Mouse (Mus musculus) midbrain, embryonic 14.5 days (tissue): Measurements from ENCODE around the gene Hnrnpa1. TPM values are rescaled to one million over a fixed set of nuclear protein-coding genes. Genes with fewer than 3 reads are reported as not detected.
A peak's percentile ranks its signal among the peaks of the same experiment; 100 is the strongest.
"Not testable (repeated sequence)": the region's sequence is repeated elsewhere in the genome, so short reads cannot be mapped to it uniquely, and the experiment has no call there.

Experiments used
- ATAC-seq: fragments of 200-750 bp; cut with Nextera tagmentation; 2 replicates; pipeline ENCODE4 v1.8.0; 2017; ENCODE audit warnings: moderate number of reproducible peaks, moderate library complexity; ENCODE audit not compliant: low FRiP score, low TSS enrichment
- DNase-seq: peaks from one replicate; pipeline ENCODE4 v3.0.0-alpha.2; 2015
- H3K27ac ChIP-seq: fragments of 300-500 bp; sonication (generic); replicated peaks from 2 replicates; pipeline ENCODE4 v1.5.1; 2014; ENCODE audit warnings: mild to moderate bottlenecking, low read depth, low read length, moderate library complexity
- H3K27me3 ChIP-seq: fragments of 300-500 bp; sonication (generic); 2 replicates; pipeline ENCODE4 v1.6.1; 2014; ENCODE audit warnings: low read length, control low read depth, mixed read lengths; ENCODE audit not compliant: control insufficient read depth, insufficient read depth
- H3K36me3 ChIP-seq: fragments of 300-500 bp; sonication (generic); 2 replicates; pipeline ENCODE4 v1.6.1; 2014; ENCODE audit warnings: low read length, control low read depth; ENCODE audit not compliant: control insufficient read depth, insufficient read depth
- H3K4me1 ChIP-seq: fragments of 300-500 bp; sonication (generic); 2 replicates; pipeline ENCODE4 v1.6.1; 2014; ENCODE audit warnings: mild to moderate bottlenecking, antibody characterized with exemption, low read length, control low read depth; ENCODE audit not compliant: control insufficient read depth, insufficient read depth
- H3K4me2 ChIP-seq: fragments of 300-500 bp; sonication (generic); 2 replicates; pipeline ENCODE4 v1.6.1; 2014; ENCODE audit warnings: mild to moderate bottlenecking, low read length, moderate library complexity
- H3K4me3 ChIP-seq: fragments of 300-500 bp; sonication (generic); replicated peaks from 2 replicates; pipeline ENCODE4 v1.5.1; 2014; ENCODE audit warnings: low read depth, low read length
- H3K9ac ChIP-seq: fragments of 300-500 bp; sonication (generic); replicated peaks from 2 replicates; pipeline ENCODE4 v1.6.1; 2014; ENCODE audit warnings: mild to moderate bottlenecking, low read length, moderate library complexity
- H3K9me3 ChIP-seq: fragments of 300-500 bp; sonication (generic); 2 replicates; pipeline ENCODE4 v1.6.1; 2016; ENCODE audit warnings: low read length, control low read depth, mixed read lengths; ENCODE audit not compliant: control insufficient read depth
- WGBS: fragments of 180-500 bp; shearing (Covaris S2); extraction: QIAGEN DNeasy Blood & Tissue Kit; methylation state at CpG from one replicate; pipeline ENCODE4 v1.1.7; 2014; 5-methylcytosine and 5-hydroxymethylcytosine counted together
- polyA plus RNA-seq: library from polyadenylated mRNA; unstranded; fragments of >200 nt; fragmentation: Nextera tagmentation; extraction: Ambion mirVana; gene quantifications from 2 replicates; pipeline ENCODE4 v1.2.1, GENCODE M21; 2014

Gene Hnrnpa1
- polyA plus RNA-seq, 1 experiment from 2014 or later, result 768 TPM

DNA sequence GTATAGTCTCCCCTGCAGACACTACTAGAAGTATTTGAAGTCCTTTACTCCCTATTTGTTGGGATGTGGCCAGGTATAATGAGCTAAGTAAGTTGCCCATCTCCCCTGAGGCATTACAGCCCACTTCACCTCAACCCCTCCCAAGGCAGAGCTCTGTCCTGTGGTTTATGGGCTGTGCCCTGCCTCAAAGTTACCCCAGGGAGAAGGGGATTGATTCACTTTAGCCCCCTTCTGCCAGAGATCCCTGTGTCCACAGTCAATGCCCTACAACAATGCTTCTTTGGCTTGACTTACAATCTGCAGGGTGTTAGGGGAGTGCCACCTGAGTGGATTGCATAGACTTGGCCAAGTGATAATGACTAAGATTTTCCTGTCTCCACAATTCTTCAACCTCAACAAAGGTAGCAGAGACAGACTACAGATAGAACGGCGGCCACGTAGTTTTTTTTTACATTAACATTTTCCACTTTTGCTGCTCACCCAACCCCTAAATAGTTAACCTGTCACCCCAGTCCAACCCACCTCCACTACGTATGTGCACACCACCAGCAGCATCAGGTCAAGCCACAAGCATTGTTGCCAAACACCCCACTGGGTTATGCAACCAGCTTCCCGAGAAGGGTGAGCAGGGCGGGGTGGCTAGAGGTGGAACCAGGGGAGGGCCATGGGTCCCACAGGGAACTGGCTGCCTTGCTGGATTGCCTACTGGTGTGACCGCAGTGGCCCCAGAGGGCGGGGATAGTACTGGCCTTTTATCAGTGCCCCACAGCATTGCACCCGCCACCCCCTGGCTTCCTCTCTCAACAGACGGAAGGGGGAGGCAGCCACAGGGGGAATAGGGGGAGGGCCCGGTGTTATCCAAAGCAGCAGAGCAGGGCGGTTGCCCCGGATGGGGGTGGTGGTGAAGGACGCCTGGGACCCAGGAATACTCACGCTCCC is 17.8 kb downstream of the Hnrnpa1 start, which contains the start of gene Nfe2:
Nfe2 (minus strand) TSS at position 614 of the 939 bp plus-strand sequence.
- no peak for DNase-seq
- 17% methylated on average over 15 of the region's 15 CpGs for WGBS
- no peak within 1 kb of the TSS for H3K9ac ChIP-seq

DNA sequence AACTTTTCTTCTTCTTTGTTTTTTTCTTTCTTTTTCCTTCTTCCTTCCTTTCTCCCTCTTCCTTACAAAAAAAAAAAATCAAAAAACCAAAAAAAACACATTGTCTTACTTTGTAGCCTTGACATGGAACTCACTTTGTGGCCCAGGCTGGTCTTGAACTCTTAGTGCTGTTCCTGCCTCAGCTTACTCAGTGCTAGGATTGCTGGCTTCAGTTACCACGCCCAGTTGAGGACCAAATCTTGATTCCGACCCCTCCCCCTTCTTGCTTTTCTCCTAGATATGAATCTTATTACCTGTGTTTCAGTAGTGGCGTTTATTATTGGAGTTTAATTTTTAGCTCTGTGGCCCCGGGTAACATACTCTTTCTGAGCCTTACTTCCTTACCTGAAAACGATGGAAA is 18.9 kb downstream of the Hnrnpa1 start:
- DNase-seq, result no peak
- no peak overlapping the region for H3K27ac ChIP-seq
- H3K4me3 ChIP-seq, result no peak overlapping the region
- no peak overlapping the region for H3K9ac ChIP-seq
- H3K4me2 ChIP-seq, result no peak overlapping the region
- H3K27me3 ChIP-seq, result 0 out of 2 replicates have a peak, but pooled peaks cover 4% of the 10 kb centered on the region
- no peak for ATAC-seq
- H3K4me1 ChIP-seq, result peaks cover 6% of the 10 kb centered on the region; the same call in 1 of the 2 replicates
- H3K36me3 ChIP-seq, result no peaks in the 10 kb centered on the region
- WGBS, result 87% methylated on average over 5 of the region's 5 CpGs
- no peaks in the 10 kb centered on the region for H3K9me3 ChIP-seq

More for the DNA sequence above, 17.8 kb downstream of the Hnrnpa1 start, which contains the start of gene Nfe2:
- Histone ChIP-seq H3K9me3 (no peaks in the 10 kb centered on the region), H3K36me3 (no peaks in the 10 kb centered on the region), H3K27me3 (0 out of 2 replicates have a peak, but pooled peaks cover 4% of the 10 kb centered on the region), H3K27ac (no peak within 1 kb of the TSS), H3K4me1 (peaks cover 6% of the 10 kb centered on the region; the same call in 1 of the 2 replicates), H3K4me2 (no peak within 1 kb of the TSS), H3K4me3 (no peak within 1 kb of the TSS)
- ATAC-seq, result no peak

DNA sequence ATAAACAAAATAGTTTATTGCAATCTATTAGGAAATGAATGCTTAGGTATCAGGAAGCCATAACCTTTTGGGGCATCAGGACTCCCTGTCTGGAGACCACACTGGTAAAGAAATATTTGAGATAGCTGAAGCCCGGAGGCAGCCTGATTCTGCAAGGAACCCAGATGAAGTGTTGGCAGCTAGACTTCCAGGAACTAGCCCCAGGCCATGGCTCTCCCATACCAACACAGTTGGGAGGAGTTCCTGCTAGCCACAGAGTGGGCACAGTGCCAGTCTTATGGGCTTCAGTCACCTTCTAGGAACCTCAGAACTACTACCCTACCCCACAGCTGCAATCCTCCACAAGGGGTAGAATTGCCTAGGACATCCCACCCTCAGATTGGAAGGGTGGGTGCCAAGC is 19.8 kb downstream of the Hnrnpa1 start:
- Histone ChIP-seq H3K36me3 (no peaks in the 10 kb centered on the region), H3K9ac (no peak overlapping the region), H3K27me3 (no peaks in the 10 kb centered on the region), H3K9me3 (no peaks in the 10 kb centered on the region), H3K4me3 (no peak overlapping the region), H3K4me2 (no peak overlapping the region), H3K4me1 (peaks cover 3% of the 10 kb centered on the region; the same call in 1 of the 2 replicates), H3K27ac (no peak overlapping the region)
- ATAC-seq (no peak), DNase-seq (no peak)
- WGBS, result 84% methylated on average over 1 of the region's 1 CpGs

DNA sequence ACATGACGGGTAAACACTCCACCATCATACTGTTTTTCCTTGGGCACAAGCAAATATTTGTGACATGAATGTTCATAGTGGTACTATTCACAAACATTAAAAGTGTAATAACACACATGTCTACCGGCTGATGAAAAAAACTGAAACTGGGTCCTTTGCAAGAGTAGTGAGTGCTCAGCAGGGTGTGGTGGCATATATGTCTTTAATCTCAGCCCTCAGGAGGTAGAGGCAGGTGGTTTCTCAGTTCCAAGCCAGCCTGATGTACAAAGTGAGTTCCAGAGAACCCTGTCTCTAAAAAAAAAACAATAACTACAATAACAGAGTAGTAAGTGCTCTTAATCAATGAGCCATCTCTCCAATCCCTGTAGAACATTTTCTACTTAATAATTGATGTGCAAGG is 24.6 kb downstream of the Hnrnpa1 start:
- H3K27me3 ChIP-seq, result no peaks in the 10 kb centered on the region
- DNase-seq, result no peak
- 90% methylated on average over 2 of the region's 2 CpGs for whole genome bisulfite sequencing

DNA sequence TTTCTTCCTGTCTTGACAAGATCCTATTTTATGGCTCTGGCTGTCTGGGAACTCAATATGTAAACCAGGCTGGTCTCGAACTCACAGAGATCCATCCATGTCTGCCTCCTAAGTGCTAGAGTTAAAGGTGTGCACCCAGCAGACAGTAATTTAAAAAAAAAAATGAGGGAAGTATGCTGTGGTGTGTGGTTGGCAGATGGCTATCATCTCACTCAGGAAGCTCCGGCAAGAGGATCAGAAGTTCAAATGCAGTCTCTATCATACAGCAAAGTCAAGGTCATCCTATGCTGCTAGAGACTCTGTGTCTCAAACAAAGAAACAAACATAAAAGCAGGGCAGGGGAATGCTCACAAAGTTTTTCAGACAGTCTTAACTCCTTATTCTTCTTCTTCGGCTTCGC is 28.7 kb downstream of the Hnrnpa1 start:
- no peak for ATAC-seq
- Histone ChIP-seq H3K9ac (no peak overlapping the region), H3K4me2 (no peak overlapping the region), H3K27me3 (no peaks in the 10 kb centered on the region), H3K4me3 (no peak overlapping the region), H3K36me3 (no peaks in the 10 kb centered on the region), H3K4me1 (peaks cover 6% of the 10 kb centered on the region), H3K9me3 (no peaks in the 10 kb centered on the region), H3K27ac (no peak overlapping the region)
- no peak for DNase-seq
- 76% methylated on average over 4 of the region's 4 CpGs for WGBS

More for the DNA sequence above, 24.6 kb downstream of the Hnrnpa1 start:
- no peak overlapping the region for H3K4me2 ChIP-seq
- H3K9me3 ChIP-seq, result no peaks in the 10 kb centered on the region
- ATAC-seq, result no peak
- no peaks in the 10 kb centered on the region for H3K36me3 ChIP-seq
- no peak overlapping the region for H3K4me3 ChIP-seq
- no peaks in the 10 kb centered on the region for H3K4me1 ChIP-seq
- H3K9ac ChIP-seq, result no peak overlapping the region
- H3K27ac ChIP-seq, result no peak overlapping the region

DNA sequence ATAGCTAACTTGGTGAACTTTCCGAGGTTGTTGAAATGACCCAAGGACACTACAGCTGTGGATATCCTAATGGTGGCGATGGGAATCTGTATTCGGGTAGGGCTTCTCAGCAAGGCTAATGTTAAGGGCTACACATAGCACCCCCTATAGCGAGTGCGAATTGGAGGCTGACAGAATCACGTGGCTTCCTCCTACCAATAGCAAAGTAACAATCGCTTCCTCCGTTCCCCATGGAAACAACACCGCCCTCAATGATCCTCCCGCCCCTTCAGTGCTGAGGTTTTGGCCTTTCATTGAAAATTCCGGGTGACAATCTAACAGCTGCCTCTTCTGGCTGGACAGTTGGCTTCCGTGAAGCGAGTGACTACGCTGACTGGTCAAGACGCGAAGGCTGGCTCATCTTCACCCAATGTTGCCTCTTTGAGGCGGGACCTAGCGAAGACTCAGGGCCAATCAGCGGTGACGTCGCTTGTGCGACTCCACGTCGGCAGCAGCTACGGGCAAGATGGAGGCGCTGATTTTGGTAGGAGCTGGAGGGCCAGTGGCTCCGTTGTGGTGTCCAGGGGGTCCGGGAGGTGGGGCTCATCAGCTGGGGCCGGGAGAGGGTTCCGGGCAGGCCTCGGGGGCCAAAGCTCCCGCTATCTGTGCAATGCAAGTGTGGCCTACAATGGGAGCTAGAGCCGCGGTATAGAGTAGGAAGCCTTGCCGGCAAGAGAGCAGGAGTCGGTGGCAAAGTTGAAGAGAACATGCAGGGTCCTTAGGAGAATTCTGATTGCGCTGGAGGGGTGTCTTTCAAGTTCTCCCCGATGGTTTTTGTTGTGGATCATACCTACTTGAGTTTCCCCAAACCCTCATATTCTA is 32.4 kb downstream of the Hnrnpa1 start, which contains the start of gene Copz1:
Copz1 (plus strand) TSS at position 296 of the 861 bp plus-strand sequence.
- DNase-seq, result peak; percentile 98
- no peaks in the 10 kb centered on the region for H3K9me3 ChIP-seq
- H3K36me3 ChIP-seq, result no peaks in the 10 kb centered on the region
- ATAC-seq, result peak; percentile 100
- H3K27me3 ChIP-seq, result no peaks in the 10 kb centered on the region
- H3K27ac ChIP-seq, result peak within 1 kb of the TSS; percentile 61
- peak within 1 kb of the TSS; percentile 85 for H3K4me3 ChIP-seq
- peaks cover 11% of the 10 kb centered on the region for H3K4me1 ChIP-seq
- peak within 1 kb of the TSS; percentile 61 for H3K4me2 ChIP-seq
- peak within 1 kb of the TSS; percentile 47 for H3K9ac ChIP-seq
- under 1% methylated on average over 38 of the region's 38 CpGs for WGBS

DNA sequence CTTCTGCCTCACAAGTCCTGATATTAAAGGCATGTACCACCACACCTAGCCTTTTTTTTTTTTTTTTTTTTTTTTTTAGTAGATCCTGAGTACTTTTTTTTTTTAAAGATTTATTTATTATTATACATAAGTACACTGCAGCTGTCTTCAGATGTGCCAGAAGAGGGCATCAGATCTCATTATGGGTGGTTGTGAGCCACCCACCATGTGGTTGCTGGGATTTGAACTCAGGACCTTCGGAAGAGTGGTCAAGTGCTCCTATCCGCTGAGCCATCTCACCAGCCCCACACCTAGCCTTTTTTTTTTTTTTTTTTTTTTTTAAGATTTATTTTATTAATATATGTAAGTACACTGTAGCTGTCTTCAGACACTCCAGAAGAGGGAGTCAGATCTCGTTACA is 35.7 kb downstream of the Hnrnpa1 start:
- not testable (repeated sequence) for H3K4me3 ChIP-seq, DNase-seq, H3K27me3 ChIP-seq, H3K27ac ChIP-seq, H3K36me3 ChIP-seq, ATAC-seq, H3K9ac ChIP-seq, H3K9me3 ChIP-seq, H3K4me2 ChIP-seq
- WGBS, result 93% methylated on average over 3 of the region's 3 CpGs
- H3K4me1 ChIP-seq, result peaks cover 11% of the 10 kb centered on the region

DNA sequence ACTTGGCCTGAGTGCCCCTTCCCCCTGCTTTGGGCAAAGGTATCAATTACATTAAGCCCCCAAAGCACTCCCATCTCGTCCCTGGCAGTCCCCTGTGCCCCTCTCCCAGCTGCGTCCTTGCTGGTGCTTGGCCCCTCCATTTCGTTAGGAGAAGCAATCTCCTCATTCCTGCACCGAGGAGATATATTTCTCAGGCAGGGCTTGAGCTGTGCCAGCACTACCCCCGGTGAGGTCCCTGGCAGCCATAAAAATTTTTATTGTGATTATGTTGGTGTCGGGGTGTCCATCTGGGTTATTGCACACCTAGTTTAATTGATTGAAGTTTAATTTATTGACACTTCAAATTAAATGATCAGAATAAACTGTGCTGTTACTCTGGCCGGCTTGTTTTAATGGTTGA is 37.7 kb downstream of the Hnrnpa1 start:
- WGBS, result 78% methylated on average over 7 of the region's 7 CpGs
- H3K4me2 ChIP-seq, result no peak overlapping the region
- no peaks in the 10 kb centered on the region for H3K9me3 ChIP-seq
- no peak for ATAC-seq
- H3K27ac ChIP-seq, result no peak overlapping the region
- H3K27me3 ChIP-seq, result no peaks in the 10 kb centered on the region
- no peak overlapping the region; the same call in 1 of the 2 replicates for H3K9ac ChIP-seq
- H3K4me1 ChIP-seq, result peaks cover 11% of the 10 kb centered on the region
- DNase-seq, result no peak
- no peaks in the 10 kb centered on the region for H3K36me3 ChIP-seq
- no peak overlapping the region for H3K4me3 ChIP-seq
